Mouse (Mus musculus): ENCODE results near the gene Gpbar1.

DNA sequence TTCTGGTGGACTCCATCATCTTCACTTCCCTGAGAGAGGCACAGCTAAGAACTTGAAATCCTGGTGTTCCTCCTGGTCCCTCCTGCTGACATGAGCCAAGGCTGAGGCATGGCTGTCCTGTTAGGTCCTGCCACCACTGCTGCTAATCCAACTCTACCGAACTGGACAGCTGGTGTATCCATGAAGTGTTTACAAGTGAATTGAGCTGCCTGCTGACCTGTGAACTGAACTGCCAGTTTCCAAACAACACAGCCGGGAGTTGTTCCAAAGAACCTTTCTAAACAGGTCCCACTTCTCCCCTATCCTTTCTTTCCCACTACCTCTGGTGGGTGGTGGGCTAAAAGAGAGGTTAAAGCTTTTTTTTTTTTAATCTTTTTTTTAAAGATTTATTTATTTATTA, 48.4 kb upstream of the Gpbar1 start:
- TF ChIP-seq CTCF (IDR thresholded peaks at IDR 0.05; ENCODE audit: control insufficient read depth, insufficient read depth, insufficient read length) (no peak), USF1 (IDR thresholded peaks at IDR 0.05; ENCODE audit: low read depth) (no peak), MYOD1 (IDR thresholded peaks at IDR 0.05; ENCODE audit: control insufficient read depth, insufficient read length, low read depth) (no peak), MAX (IDR thresholded peaks at IDR 0.05) (no peak), MYOG (IDR thresholded peaks at IDR 0.05; ENCODE audit: control insufficient read depth, extremely low read depth, insufficient read length) (no peak)

Data from C2C12 (cell line).